Mouse (Mus musculus) ES-E14 (cell line): ENCODE results near the gene 5330417C22Rik. TPM values are rescaled to one million over a fixed set of nuclear protein-coding genes. Genes with fewer than 3 reads are reported as not detected.

Source experiments
- DNase-seq: peaks from one replicate; pipeline ENCODE4 v3.0.0-alpha.2; 2013; ENCODE audit warnings: low read depth, low spot score
- H3K27ac ChIP-seq: 2 replicates; pipeline ENCODE4 v1.5.1; 2012; ENCODE audit warnings: low read depth, mild to moderate bottlenecking, low read length, moderate library complexity, mixed read lengths; ENCODE audit not compliant: poor library complexity, insufficient read depth, severe bottlenecking
- H3K36me3 ChIP-seq: 2 replicates; pipeline ENCODE4 v1.6.1; 2012; ENCODE audit warnings: mild to moderate bottlenecking, low read length, moderate library complexity, mixed read lengths; ENCODE audit not compliant: control insufficient read depth, poor library complexity, insufficient read depth, severe bottlenecking
- H3K4me1 ChIP-seq, 2 experiments: fragments of 150-350 bp in 1 of 2; sonication (generic) in 1 of 2; 2 replicates each; pipeline ENCODE4 v1.6.1; 2012; ENCODE audit warnings: low read length in 2 of 2, mild to moderate bottlenecking in 1 of 2, mixed read lengths in 1 of 2; ENCODE audit not compliant: control insufficient read depth in 2 of 2, insufficient read depth in 2 of 2, poor library complexity in 1 of 2
- H3K4me3 ChIP-seq, 2 experiments: fragments of 150-350 bp in 1 of 2; sonication (generic) in 1 of 2; 2 replicates each; pipeline ENCODE4 v1.5.1; 2012; ENCODE audit warnings: low read length in 2 of 2, low read depth in 1 of 2, mild to moderate bottlenecking in 1 of 2, mixed read lengths in 1 of 2; ENCODE audit not compliant: insufficient read depth in 1 of 2, poor library complexity in 1 of 2, severe bottlenecking in 1 of 2
- H3K9ac ChIP-seq: 2 replicates; pipeline ENCODE4 v1.6.1; 2012; ENCODE audit warnings: low read depth, mild to moderate bottlenecking, low read length, mixed read lengths; ENCODE audit not compliant: poor library complexity, insufficient read depth, severe bottlenecking
- H3K9me3 ChIP-seq: fragments of 150-350 bp; sonication (generic); 2 replicates; pipeline ENCODE4 v1.6.1; 2012; ENCODE audit warnings: low read depth, mild to moderate bottlenecking, low read length; ENCODE audit not compliant: control insufficient read depth, insufficient read depth
- CHD2 ChIP-seq: IDR thresholded peaks from 2 replicates; pipeline ENCODE4 v1.6.1; 2014; ENCODE audit warnings: mild to moderate bottlenecking, low read depth, low read length, inconsistent platforms
- HCFC1 ChIP-seq: IDR thresholded peaks from 2 replicates; pipeline ENCODE4 v1.6.1; 2012; ENCODE audit warnings: low read length, inconsistent platforms, borderline replicate concordance; ENCODE audit not compliant: insufficient read depth
- MAFK ChIP-seq: IDR thresholded peaks from 2 replicates; pipeline ENCODE4 v1.6.1; 2014; ENCODE audit warnings: mild to moderate bottlenecking, low read depth, low read length, inconsistent platforms; ENCODE audit not compliant: insufficient read depth
- ZC3H11A ChIP-seq: IDR thresholded peaks from 2 replicates; pipeline ENCODE4 v1.6.1; 2012; ENCODE audit warnings: low read depth, mild to moderate bottlenecking, inconsistent platforms, low read length, borderline replicate concordance
- ZNF384 ChIP-seq: IDR thresholded peaks from 2 replicates; pipeline ENCODE4 v1.6.1; 2012; ENCODE audit warnings: low read depth, low read length, inconsistent platforms
- in situ Hi-C, 2 experiments: fragments of 600-800 bp; cut with MboI; formaldehyde crosslinking; loops; one replicate each; pipeline ENCODE4 v1.15.1; 2025; ENCODE audit warnings: low sequenced_read_pairs in 2 of 2, inconsistent platforms in 1 of 2; ENCODE audit not compliant: unreplicated experiment in 2 of 2
- total RNA-seq: library from RNA; depleted of rRNA; stranded (reverse); fragments of 300-350 nt; gene quantifications from 2 replicates; pipeline ENCODE4 v1.2.3, GENCODE M21; 2012

5330417C22Rik gene
- total RNA-seq, 1 experiment: 0.27 TPM

DNA sequence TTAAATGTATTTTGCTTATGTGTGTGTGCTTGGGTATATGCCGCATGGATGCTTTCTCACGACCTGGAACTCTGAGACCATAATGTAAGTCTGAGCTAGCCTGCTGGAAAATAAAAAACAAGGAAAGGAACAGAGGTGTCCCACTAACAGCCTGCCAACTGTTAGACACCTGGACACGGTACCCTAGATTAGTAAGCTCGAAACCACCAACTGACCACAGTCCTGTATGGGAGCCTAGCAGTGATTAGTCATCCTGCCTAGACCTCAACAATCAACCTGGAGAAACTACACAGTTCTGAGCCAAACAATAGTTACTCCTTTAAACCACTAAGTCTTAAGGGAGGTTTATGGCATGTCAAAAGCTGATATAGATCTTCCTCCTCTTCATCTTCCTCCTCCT lies 12.9 kb downstream of the 5330417C22Rik start:
- TF ChIP-seq CHD2 (no peak), ZC3H11A (no peak), MAFK (no peak), ZNF384 (no peak), HCFC1 (no peak)
- Histone ChIP-seq H3K36me3 (no peaks in the 10 kb centered on the region), H3K9me3 (no peaks in the 10 kb centered on the region), H3K4me3 (no peak overlapping the region), H3K9ac (no peak overlapping the region), H3K4me1 (no peaks in the 10 kb centered on the region), H3K27ac (no peak overlapping the region)
- DNase-seq: no peak
- in situ Hi-C loops: no loop called here

- no peak overlapping the region for H3K27ac ChIP-seq
- no peaks in the 10 kb centered on the region for H3K36me3 ChIP-seq
- in situ Hi-C loops: no loop called here
- no peak for DNase-seq
- TF ChIP-seq HCFC1: no peak
- no peak for TF ChIP-seq MAFK
- TF ChIP-seq ZC3H11A: no peak
- TF ChIP-seq CHD2: no peak
- TF ChIP-seq ZNF384: no peak
- 0 out of 4 replicates have a peak, but pooled peaks cover 0 to 2% of the 10 kb centered on the region in 2 experiments for H3K4me1 ChIP-seq
- H3K4me3 ChIP-seq: no peak overlapping the region
- H3K9me3 ChIP-seq: no peaks in the 10 kb centered on the region
- H3K9ac ChIP-seq: no peak overlapping the region
Observed at GRCm38 (mm10) chr3:108518276-108518675, 18.1 kb downstream of the 5330417C22Rik start.

GRCm38 (mm10) chr3:108513465-108513864 lies 22.9 kb downstream of the 5330417C22Rik start:
- no peaks in the 10 kb centered on the region for H3K9me3 ChIP-seq
- H3K27ac ChIP-seq: no peak overlapping the region
- H3K4me3 ChIP-seq: no peak overlapping the region
- H3K9ac ChIP-seq: no peak overlapping the region
- TF ChIP-seq ZC3H11A (no peak), HCFC1 (no peak), ZNF384 (no peak), MAFK (no peak), CHD2 (no peak)
- H3K4me1 ChIP-seq: peaks cover 1 to 10% of the 10 kb centered on the region in 2 experiments; a peak in 1 of 4 replicates
- DNase-seq: no peak
- in situ Hi-C loops: no loop called here
- no peaks in the 10 kb centered on the region for H3K36me3 ChIP-seq

GRCm38 (mm10) chr3:108510716-108511483 lies 25.4 kb downstream of the 5330417C22Rik start:
- no peak for DNase-seq
- TF ChIP-seq CHD2: no peak
- TF ChIP-seq HCFC1: no peak
- TF ChIP-seq ZNF384: no peak
- TF ChIP-seq ZC3H11A: no peak
- no peak for TF ChIP-seq MAFK
- H3K4me3 ChIP-seq: no peak overlapping the region
- H3K27ac ChIP-seq: no peak overlapping the region
- no peak overlapping the region for H3K9ac ChIP-seq
- no peaks in the 10 kb centered on the region for H3K36me3 ChIP-seq
- no peaks in the 10 kb centered on the region for H3K9me3 ChIP-seq
- in situ Hi-C loops: no loop called here
- H3K4me1 ChIP-seq: peaks cover 1 to 10% of the 10 kb centered on the region in 2 experiments; a peak in 1 of 4 replicates
